Mouse (Mus musculus) neural tube, embryonic 14.5 days (tissue): ENCODE measurements around the gene Chchd4. TPM values are rescaled to one million over a fixed set of nuclear protein-coding genes. Genes with fewer than 3 reads are reported as not detected.
"Not testable (repeated sequence)": the region's sequence is repeated elsewhere in the genome, so short reads cannot be mapped to it uniquely, and the experiment has no call there.

Experiments used
- ATAC-seq: fragments of 200-750 bp; cut with Nextera tagmentation; 2 replicates; pipeline ENCODE4 v1.8.0; 2017; ENCODE audit warnings: low read depth, mild to moderate bottlenecking, moderate TSS enrichment, moderate library complexity
- H3K27ac ChIP-seq: fragments of 300-500 bp; sonication (generic); 2 replicates; pipeline ENCODE4 v1.5.1; 2014; ENCODE audit warnings: low read depth, mild to moderate bottlenecking, control low read depth, low read length, moderate library complexity, mixed read lengths
- H3K27me3 ChIP-seq: fragments of 300-500 bp; sonication (generic); 2 replicates; pipeline ENCODE4 v1.6.1; 2014; ENCODE audit warnings: low read length; ENCODE audit not compliant: control insufficient read depth, insufficient read depth
- H3K36me3 ChIP-seq: fragments of 300-500 bp; sonication (generic); 2 replicates; pipeline ENCODE4 v1.6.1; 2014; ENCODE audit warnings: low read length, mixed read lengths; ENCODE audit not compliant: control insufficient read depth, insufficient read depth
- H3K4me1 ChIP-seq: fragments of 300-500 bp; sonication (generic); 2 replicates; pipeline ENCODE4 v1.6.1; 2014; ENCODE audit warnings: low read length; ENCODE audit not compliant: control insufficient read depth, insufficient read depth
- H3K4me2 ChIP-seq: fragments of 300-500 bp; sonication (generic); 2 replicates; pipeline ENCODE4 v1.6.1; 2014; ENCODE audit warnings: mild to moderate bottlenecking, low read depth, low read length, control low read depth
- H3K4me3 ChIP-seq: fragments of 300-500 bp; sonication (generic); 2 replicates; pipeline ENCODE4 v1.5.1; 2014; ENCODE audit warnings: low read depth, low read length, control low read depth, mixed read lengths
- H3K9ac ChIP-seq: fragments of 300-500 bp; sonication (generic); replicated peaks from 2 replicates; pipeline ENCODE4 v1.6.1; 2014; ENCODE audit warnings: low read depth, mild to moderate bottlenecking, control low read depth, low read length, mixed read lengths
- H3K9me3 ChIP-seq: fragments of 300-500 bp; sonication (generic); 2 replicates; pipeline ENCODE4 v1.6.1; 2016; ENCODE audit warnings: low read length; ENCODE audit not compliant: control insufficient read depth
- WGBS: fragments of 180-500 bp; shearing (Covaris S2); extraction: QIAGEN DNeasy Blood & Tissue Kit; methylation state at CpG from one replicate; pipeline ENCODE4 v1.1.7; 2014; 5-methylcytosine and 5-hydroxymethylcytosine counted together
- polyA plus RNA-seq: library from polyadenylated mRNA; unstranded; fragments of >200 nt; fragmentation: Nextera tagmentation; extraction: Ambion mirVana; gene quantifications from 2 replicates; pipeline ENCODE4 v1.2.1, GENCODE M21; 2014

Chchd4 gene
- polyA plus RNA-seq, 1 experiment from 2014 or later: 45.1 TPM

- Histone ChIP-seq H3K27me3 (no peaks in the 10 kb centered on the region), H3K4me1 (no peaks in the 10 kb centered on the region), H3K4me3 (no peak overlapping the region), H3K36me3 (peaks cover 75% of the 10 kb centered on the region), H3K9me3 (no peaks in the 10 kb centered on the region), H3K27ac (no peak overlapping the region), H3K9ac (no peak overlapping the region), H3K4me2 (no peak overlapping the region)
- no peak for ATAC-seq
- 95% methylated on average over 2 of the region's 2 CpGs for WGBS
These were observed 10.0 kb upstream of the Chchd4 start for GRCm38 (mm10) chr6:91483371-91483770.

- H3K9me3 ChIP-seq: no peaks in the 10 kb centered on the region
- peaks cover 17% of the 10 kb centered on the region for H3K4me1 ChIP-seq
- whole genome bisulfite sequencing: 100% methylated on average over 2 of the region's 2 CpGs
- peaks cover 33% of the 10 kb centered on the region for H3K36me3 ChIP-seq
- H3K27me3 ChIP-seq: no peaks in the 10 kb centered on the region
- no peak overlapping the region for H3K4me2 ChIP-seq
- no peak overlapping the region for H3K9ac ChIP-seq
- H3K27ac ChIP-seq: no peak overlapping the region
- H3K4me3 ChIP-seq: no peak overlapping the region
- no peak for ATAC-seq
These were observed 3.2 kb upstream of the Chchd4 start for GRCm38 (mm10) chr6:91476541-91476940.

GRCm38 (mm10) chr6:91474441-91475190 lies 1.3 kb upstream of the Chchd4 start:
- H3K9ac ChIP-seq: peak overlapping the region; percentile 68
- no peak overlapping the region for H3K27ac ChIP-seq
- no peak for ATAC-seq
- H3K9me3 ChIP-seq: no peaks in the 10 kb centered on the region
- H3K4me3 ChIP-seq: peak overlapping the region; percentile 82
- peaks cover 17% of the 10 kb centered on the region for H3K4me1 ChIP-seq
- H3K4me2 ChIP-seq: peak overlapping the region; percentile 81
- H3K27me3 ChIP-seq: no peaks in the 10 kb centered on the region
- peaks cover 18% of the 10 kb centered on the region for H3K36me3 ChIP-seq
- WGBS: 58% methylated on average over 9 of the region's 9 CpGs

- Histone ChIP-seq H3K9ac (peak overlapping the region; percentile 68), H3K36me3 (peaks cover 12% of the 10 kb centered on the region), H3K27ac (peak overlapping the region; percentile 22; the same call in 1 of the 2 replicates), H3K27me3 (no peaks in the 10 kb centered on the region), H3K4me2 (peak overlapping the region; percentile 81), H3K9me3 (no peaks in the 10 kb centered on the region), H3K4me3 (peak overlapping the region; percentile 82), H3K4me1 (peaks cover 17% of the 10 kb centered on the region)
- peak; percentile 67 for ATAC-seq
- WGBS: under 1% methylated on average over 27 of the region's 27 CpGs
These were observed 577 bp upstream of the Chchd4 start for GRCm38 (mm10) chr6:91473805-91474440.

GRCm38 (mm10) chr6:91472319-91472718 lies 1.0 kb downstream of the Chchd4 start:
- peaks cover 17% of the 10 kb centered on the region for H3K4me1 ChIP-seq
- H3K27me3 ChIP-seq: no peaks in the 10 kb centered on the region
- no peak overlapping the region for H3K27ac ChIP-seq
- peak overlapping the region; percentile 82 for H3K4me3 ChIP-seq
- no peaks in the 10 kb centered on the region for H3K9me3 ChIP-seq
- 33% methylated on average over 6 of the region's 6 CpGs for WGBS
- peak overlapping the region; percentile 71 for H3K4me2 ChIP-seq
- H3K36me3 ChIP-seq: peaks cover 2% of the 10 kb centered on the region; the same call in 1 of the 2 replicates
- ATAC-seq: no peak
- H3K9ac ChIP-seq: peak overlapping the region; percentile 78

GRCm38 (mm10) chr6:91471427-91471826 lies 1.9 kb downstream of the Chchd4 start:
- not testable (repeated sequence) for H3K4me3 ChIP-seq, H3K9me3 ChIP-seq, H3K4me2 ChIP-seq, ATAC-seq, H3K27me3 ChIP-seq, H3K27ac ChIP-seq, H3K9ac ChIP-seq, H3K36me3 ChIP-seq
- 96% methylated on average over 3 of the region's 3 CpGs for WGBS
- peaks cover 17% of the 10 kb centered on the region for H3K4me1 ChIP-seq

GRCm38 (mm10) chr6:91470712-91471111 lies 2.6 kb downstream of the Chchd4 start:
- 92% methylated on average over 2 of the region's 2 CpGs for WGBS
- no peaks in the 10 kb centered on the region for H3K9me3 ChIP-seq
- no peak overlapping the region for H3K27ac ChIP-seq
- no peak overlapping the region for H3K9ac ChIP-seq
- peaks cover 17% of the 10 kb centered on the region for H3K4me1 ChIP-seq
- ATAC-seq: no peak
- no peaks in the 10 kb centered on the region; the same call in 1 of the 2 replicates for H3K36me3 ChIP-seq
- no peak overlapping the region for H3K4me2 ChIP-seq
- no peak overlapping the region for H3K4me3 ChIP-seq
- H3K27me3 ChIP-seq: no peaks in the 10 kb centered on the region

GRCm38 (mm10) chr6:91467106-91467505 lies 6.2 kb downstream of the Chchd4 start:
- ATAC-seq: no peak
- WGBS: 75% methylated on average over 1 of the region's 1 CpGs
- Histone ChIP-seq H3K36me3 (peaks cover 13% of the 10 kb centered on the region), H3K9ac (no peak overlapping the region), H3K4me3 (no peak overlapping the region), H3K9me3 (no peaks in the 10 kb centered on the region), H3K27me3 (no peaks in the 10 kb centered on the region), H3K27ac (no peak overlapping the region), H3K4me2 (no peak overlapping the region), H3K4me1 (peaks cover 2% of the 10 kb centered on the region; the same call in 1 of the 2 replicates)

- 90% methylated on average over 2 of the region's 2 CpGs for WGBS
- Histone ChIP-seq H3K4me1 (no peaks in the 10 kb centered on the region), H3K4me3 (no peak overlapping the region), H3K27ac (no peak overlapping the region), H3K27me3 (no peaks in the 10 kb centered on the region), H3K36me3 (peaks cover 13% of the 10 kb centered on the region), H3K4me2 (no peak overlapping the region), H3K9me3 (no peaks in the 10 kb centered on the region), H3K9ac (no peak overlapping the region)
- no peak for ATAC-seq
These were observed 7.6 kb downstream of the Chchd4 start for GRCm38 (mm10) chr6:91465756-91466155.
